Mouse (Mus musculus) G1E (cell line): ENCODE measurements around the gene Asxl1. TPM values are rescaled to one million over a fixed set of nuclear protein-coding genes. Genes with fewer than 3 reads are reported as not detected.

Source experiments
- ATAC-seq: 2 replicates; pipeline ENCODE4 v1.8.0; 2016; ENCODE audit warnings: mild to moderate bottlenecking; ENCODE audit not compliant: insufficient number of reproducible peaks, poor library complexity, low FRiP score, severe bottlenecking; ENCODE audit errors: extremely low read depth
- DNase-seq: peaks from one replicate; pipeline ENCODE4 v3.0.0; 2012; ENCODE audit warnings: low spot score
- H3K27me3 ChIP-seq: 2 replicates; pipeline ENCODE4 v1.6.1; 2012; ENCODE audit warnings: mild to moderate bottlenecking, low read length, inconsistent platforms; ENCODE audit not compliant: insufficient read depth
- H3K36me3 ChIP-seq: replicated peaks from 2 replicates; pipeline ENCODE3; 2012; ENCODE audit warnings: mild to moderate bottlenecking, inconsistent platforms
- H3K4me1 ChIP-seq: 2 replicates; pipeline ENCODE4 v1.6.1; 2012; ENCODE audit warnings: low read depth, low read length, inconsistent platforms, mixed read lengths; ENCODE audit not compliant: insufficient read depth
- H3K4me3 ChIP-seq: 2 replicates; pipeline ENCODE4 v1.5.1; 2012; ENCODE audit warnings: low read depth, mild to moderate bottlenecking, inconsistent platforms, low read length, moderate library complexity, mixed read lengths
- H3K9me3 ChIP-seq: replicated peaks from 2 replicates; pipeline ENCODE4 v1.6.1; 2012; ENCODE audit warnings: inconsistent platforms
- CTCF ChIP-seq: IDR thresholded peaks from 2 replicates; pipeline ENCODE4 v1.5.1; 2012; ENCODE audit warnings: low read depth, low read length, inconsistent platforms, mixed read lengths
- GATA1 ChIP-seq: IDR thresholded peaks from 2 replicates; pipeline ENCODE4 v1.6.1; 2012; ENCODE audit warnings: borderline replicate concordance, low read length, inconsistent platforms, mixed read lengths
- GATA2 ChIP-seq: IDR thresholded peaks from 2 replicates; pipeline ENCODE4 v1.6.1; 2012; ENCODE audit warnings: low read depth, low read length, inconsistent platforms, borderline replicate concordance
- POLR2AphosphoS5 ChIP-seq: IDR thresholded peaks from 2 replicates; pipeline ENCODE4 v1.6.1; 2012; ENCODE audit warnings: low read depth, low read length, inconsistent platforms; ENCODE audit not compliant: insufficient replicate concordance
- TAL1 ChIP-seq: conservative IDR thresholded peaks from 2 replicates; pipeline ENCODE4 v1.6.1; 2012; ENCODE audit warnings: low read depth, low read length, inconsistent platforms, mixed read lengths
- polyA plus RNA-seq: library from polyadenylated mRNA; stranded (reverse); fragments of >175 nt; gene quantifications from 2 replicates; pipeline ENCODE4 v1.2.3, GENCODE M21; 2012
- total RNA-seq, 2 experiments: library from RNA; stranded (forward) in 1 of 2; stranded (reverse) in 1 of 2; fragments of 200-1000 nt in 1 of 2; fragments of >200 nt in 1 of 2; fragmentation: Nextera tagmentation in 1 of 2; gene quantifications; 2 replicates each; pipeline ENCODE4 v1.2.3; 2014 to 2017

Asxl1 gene
- total and polyA plus RNA-seq, 3 experiments, result 16.8 to 54.3 (median 50.0) TPM

DNA sequence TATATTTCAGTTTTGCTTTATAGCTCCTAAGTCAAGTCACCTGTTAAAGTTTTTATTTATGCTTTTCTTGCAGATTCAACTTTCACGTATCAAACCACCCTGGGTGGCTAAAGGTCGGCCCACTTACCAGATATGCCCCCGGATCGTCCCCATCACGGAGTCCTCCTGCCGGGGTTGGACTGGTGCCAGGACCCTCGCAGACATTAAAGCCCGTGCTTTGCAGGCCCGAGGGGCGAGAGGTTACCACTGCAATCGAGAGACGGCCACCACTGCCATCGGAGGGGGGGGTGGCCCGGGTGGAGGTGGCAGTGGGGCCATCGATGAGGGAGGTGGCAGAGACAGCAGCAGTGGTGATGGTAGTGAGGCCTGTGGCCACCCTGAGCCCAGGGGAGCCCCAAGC, 53.5 kb downstream of the Asxl1 start:
- H3K4me1 ChIP-seq, result no peaks in the 10 kb centered on the region
- no peak for DNase-seq
- H3K27me3 ChIP-seq, result no peaks in the 10 kb centered on the region
- H3K36me3 ChIP-seq, result peaks cover 89% of the 10 kb centered on the region
- no peak for TF ChIP-seq TAL1
- no peak for TF ChIP-seq CTCF
- TF ChIP-seq POLR2AphosphoS5, result no peak
- no peak for TF ChIP-seq GATA1
- ATAC-seq, result no peak
- H3K4me3 ChIP-seq, result no peak overlapping the region
- H3K9me3 ChIP-seq, result no peaks in the 10 kb centered on the region

DNA sequence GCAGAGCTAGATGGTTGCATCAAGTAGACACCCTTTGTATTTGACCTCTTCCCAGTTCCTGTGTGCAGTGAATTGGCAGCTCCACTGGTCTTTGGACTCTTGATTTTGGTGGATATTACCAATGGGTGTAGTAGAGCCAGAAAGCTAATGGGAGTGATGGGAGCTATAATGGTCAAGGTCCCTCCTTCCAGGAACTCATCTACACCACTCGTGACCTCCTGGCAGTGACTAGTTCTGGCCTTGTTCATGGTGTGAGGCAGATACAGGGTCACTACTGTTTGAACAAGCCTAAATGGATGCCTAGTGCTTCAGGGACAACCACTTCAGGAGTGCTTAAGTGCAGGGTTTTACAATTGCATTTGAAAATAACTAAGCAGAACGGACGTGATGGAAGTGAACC, 58.4 kb downstream of the Asxl1 start:
- Histone ChIP-seq H3K9me3 (no peaks in the 10 kb centered on the region), H3K4me1 (peaks cover 9% of the 10 kb centered on the region; the same call in 1 of the 2 replicates), H3K36me3 (peaks cover 82% of the 10 kb centered on the region), H3K4me3 (no peak overlapping the region), H3K27me3 (no peaks in the 10 kb centered on the region)
- TF ChIP-seq GATA1 (no peak), POLR2AphosphoS5 (no peak), CTCF (no peak), GATA2 (no peak), TAL1 (no peak)
- ATAC-seq (no peak), DNase-seq (no peak)

DNA sequence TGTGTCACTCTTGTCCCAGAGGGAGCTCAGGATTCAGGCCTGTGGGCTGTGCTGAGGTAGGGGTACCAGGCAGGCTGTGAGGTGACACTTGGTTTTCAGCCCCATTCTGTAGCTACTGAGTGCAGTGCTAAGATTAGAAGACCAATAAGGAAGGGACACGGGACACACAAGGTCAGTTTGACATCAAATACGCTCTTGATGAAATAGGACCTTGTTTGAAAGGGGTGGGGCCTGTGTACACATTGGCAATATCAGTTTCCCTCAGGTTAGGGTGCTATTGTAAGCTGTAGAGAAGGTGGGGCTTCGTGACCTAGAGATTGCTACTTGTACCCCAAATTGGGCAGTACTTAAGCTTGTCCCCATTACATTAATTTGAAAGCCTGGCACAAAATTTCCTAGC, 59.3 kb downstream of the Asxl1 start:
- Histone ChIP-seq H3K4me1 (peaks cover 9% of the 10 kb centered on the region; the same call in 1 of the 2 replicates), H3K27me3 (no peaks in the 10 kb centered on the region), H3K36me3 (peaks cover 82% of the 10 kb centered on the region), H3K9me3 (no peaks in the 10 kb centered on the region), H3K4me3 (no peak overlapping the region)
- ATAC-seq (no peak), DNase-seq (no peak)
- no peak for TF ChIP-seq POLR2AphosphoS5
- no peak for TF ChIP-seq CTCF
- no peak for TF ChIP-seq GATA1
- TF ChIP-seq GATA2, result no peak
- no peak for TF ChIP-seq TAL1

DNA sequence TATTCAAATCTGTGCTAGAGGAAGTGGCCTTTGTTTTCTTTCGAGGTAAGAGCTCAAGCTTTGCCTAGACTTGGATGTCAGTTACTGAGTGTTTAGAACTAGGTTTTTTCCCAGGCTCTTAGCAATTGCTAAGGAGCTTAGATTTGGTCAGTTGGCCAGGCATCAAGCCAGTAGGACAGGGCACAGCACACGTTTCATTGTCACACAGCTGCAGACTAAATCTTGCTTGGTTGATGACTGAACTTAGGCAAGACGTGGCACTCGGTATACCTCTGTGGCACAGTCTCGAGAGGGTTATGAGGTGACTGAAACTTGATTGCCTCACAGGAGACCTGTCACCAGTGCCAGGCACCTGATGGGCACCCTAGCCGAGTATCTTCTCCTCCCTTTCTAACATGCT, 61.3 kb downstream of the Asxl1 start:
- peaks cover 82% of the 10 kb centered on the region for H3K36me3 ChIP-seq
- DNase-seq (no peak), ATAC-seq (no peak)
- TF ChIP-seq GATA1 (no peak), CTCF (no peak), TAL1 (no peak), GATA2 (no peak)
- no peaks in the 10 kb centered on the region for H3K27me3 ChIP-seq
- no peak overlapping the region for H3K4me3 ChIP-seq
- peaks cover 19% of the 10 kb centered on the region for H3K4me1 ChIP-seq
- H3K9me3 ChIP-seq, result no peaks in the 10 kb centered on the region

DNA sequence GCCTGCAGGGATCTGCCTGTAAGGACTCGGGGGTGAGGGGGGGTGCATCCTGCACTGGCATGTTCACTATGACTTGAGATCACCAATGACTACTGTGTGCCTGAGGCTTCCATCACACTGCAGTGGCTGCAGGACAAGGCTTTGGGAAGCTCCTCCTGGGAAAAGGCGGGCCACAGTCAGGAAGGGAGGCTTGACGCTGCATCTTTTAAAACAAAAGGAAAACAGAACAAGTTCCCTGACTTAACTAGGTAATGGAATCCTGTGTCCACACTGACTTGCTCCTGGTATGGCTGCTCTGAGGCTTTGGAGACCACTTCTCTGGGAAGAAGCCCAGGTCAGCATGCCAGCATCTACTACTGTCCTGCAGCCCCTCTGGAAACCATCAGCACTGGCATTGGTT, 63.3 kb downstream of the Asxl1 start:
- no peak for TF ChIP-seq GATA2
- TF ChIP-seq TAL1, result no peak
- no peak for TF ChIP-seq GATA1
- TF ChIP-seq POLR2AphosphoS5, result no peak
- TF ChIP-seq CTCF, result no peak
- no peaks in the 10 kb centered on the region for H3K27me3 ChIP-seq
- DNase-seq, result no peak
- ATAC-seq, result no peak
- H3K36me3 ChIP-seq, result peaks cover 89% of the 10 kb centered on the region
- H3K4me1 ChIP-seq, result peaks cover 23% of the 10 kb centered on the region
- no peaks in the 10 kb centered on the region for H3K9me3 ChIP-seq
- no peak overlapping the region for H3K4me3 ChIP-seq

DNA sequence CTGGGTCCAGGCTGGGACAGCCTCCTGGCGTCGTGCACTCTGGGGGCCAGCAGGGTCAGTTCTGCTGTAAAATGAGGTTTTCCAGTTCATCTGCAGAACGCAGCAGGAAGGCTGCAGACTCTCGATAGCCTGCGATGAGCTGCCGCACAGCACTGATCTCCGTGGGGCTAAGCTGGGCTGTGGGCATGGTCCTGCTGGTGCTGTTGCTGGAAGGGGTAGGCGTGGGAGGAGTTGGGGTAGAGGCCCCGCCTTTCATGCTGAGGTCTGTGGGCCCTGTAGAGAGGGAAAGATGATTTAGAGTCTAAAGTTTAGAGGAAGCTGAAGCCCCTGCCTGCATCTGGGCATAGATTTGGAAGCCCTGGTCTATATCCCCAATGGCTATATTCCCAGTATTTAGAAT, 65.9 kb downstream of the Asxl1 start:
- ATAC-seq (no peak), DNase-seq (no peak)
- no peaks in the 10 kb centered on the region for H3K9me3 ChIP-seq
- H3K27me3 ChIP-seq, result no peaks in the 10 kb centered on the region; the same call in 1 of the 2 replicates
- peaks cover 31% of the 10 kb centered on the region for H3K4me1 ChIP-seq
- no peak for TF ChIP-seq GATA1
- no peak for TF ChIP-seq POLR2AphosphoS5
- no peak for TF ChIP-seq TAL1
- TF ChIP-seq GATA2, result no peak
- no peak for TF ChIP-seq CTCF
- peaks cover 92% of the 10 kb centered on the region for H3K36me3 ChIP-seq
- H3K4me3 ChIP-seq, result no peak overlapping the region
